Mouse (Mus musculus): ENCODE results near the gene Mamstr. TPM values are rescaled to one million over a fixed set of nuclear protein-coding genes. Genes with fewer than 3 reads are reported as not detected.

Mamstr gene
- polyA plus RNA-seq, 1 experiment from 2014 or later: 2.8 TPM

Other genes starting within 250 kb of the Mamstr start
- gene Snrnp70, start 244.2 kb upstream of the Mamstr start, polyA plus RNA-seq (2015; fragmentation: Nextera tagmentation; extraction: Ambion mirVana): 206 and 215 TPM in 2 replicates
- gene Kcna7, start 234.3 kb upstream of the Mamstr start, polyA plus RNA-seq (2015; fragmentation: Nextera tagmentation; extraction: Ambion mirVana): not detected in 2 replicates
- gene Ntf5, start 226.3 kb upstream of the Mamstr start, polyA plus RNA-seq (2015; fragmentation: Nextera tagmentation; extraction: Ambion mirVana): 0.10 TPM in 1 of 2 replicates, not detected in the other
- 0.44 and 0.65 TPM in 2 replicates for gene Lhb, start 219.2 kb upstream of the Mamstr start, polyA plus RNA-seq (2015; fragmentation: Nextera tagmentation; extraction: Ambion mirVana)
- 19.9 and 21.6 TPM in 2 replicates for gene Gys1, start 205.1 kb upstream of the Mamstr start, polyA plus RNA-seq (2015; fragmentation: Nextera tagmentation; extraction: Ambion mirVana)
- gene Ruvbl2, start 201.9 kb upstream of the Mamstr start, polyA plus RNA-seq (2015; fragmentation: Nextera tagmentation; extraction: Ambion mirVana): 137 and 147 TPM in 2 replicates
- gene Ftl1, start 180.1 kb upstream of the Mamstr start, polyA plus RNA-seq (2015; fragmentation: Nextera tagmentation; extraction: Ambion mirVana): 5,701 and 5,899 TPM in 2 replicates
- gene Bax, start 173.1 kb upstream of the Mamstr start, polyA plus RNA-seq (2015; fragmentation: Nextera tagmentation; extraction: Ambion mirVana): 225 and 257 TPM in 2 replicates
- 0.12 TPM in 1 of 2 replicates, not detected in the other for gene Tulp2, start 158.1 kb upstream of the Mamstr start, polyA plus RNA-seq (2015; fragmentation: Nextera tagmentation; extraction: Ambion mirVana)
- not detected in 2 replicates for gene Gm45808, start 153.2 kb upstream of the Mamstr start, polyA plus RNA-seq (2015; fragmentation: Nextera tagmentation; extraction: Ambion mirVana)
- gene Dhdh, start 151.2 kb upstream of the Mamstr start, polyA plus RNA-seq (2015; fragmentation: Nextera tagmentation; extraction: Ambion mirVana): 2.2 and 3.0 TPM in 2 replicates
- gene Nucb1, start 129.6 kb upstream of the Mamstr start, polyA plus RNA-seq (2015; fragmentation: Nextera tagmentation; extraction: Ambion mirVana): 106 and 107 TPM in 2 replicates
- 14.4 and 16.4 TPM in 2 replicates for gene Ppp1r15a, start 113.7 kb upstream of the Mamstr start, polyA plus RNA-seq (2015; fragmentation: Nextera tagmentation; extraction: Ambion mirVana)
- 0.57 and 0.81 TPM in 2 replicates for gene Plekha4, start 113.6 kb upstream of the Mamstr start, polyA plus RNA-seq (2015; fragmentation: Nextera tagmentation; extraction: Ambion mirVana)
- not detected in 2 replicates for gene Hsd17b14, start 85.1 kb upstream of the Mamstr start, polyA plus RNA-seq (2015; fragmentation: Nextera tagmentation; extraction: Ambion mirVana)
- 24.2 and 24.5 TPM in 2 replicates for gene Bcat2, start 69.8 kb upstream of the Mamstr start, polyA plus RNA-seq (2015; fragmentation: Nextera tagmentation; extraction: Ambion mirVana)
- not detected in 2 replicates for gene Fgf21, start 24.5 kb upstream of the Mamstr start, polyA plus RNA-seq (2015; fragmentation: Nextera tagmentation; extraction: Ambion mirVana)
- gene Fut1, start 22.7 kb upstream of the Mamstr start, polyA plus RNA-seq (2015; fragmentation: Nextera tagmentation; extraction: Ambion mirVana): not detected in 2 replicates
- not detected in 2 replicates for gene Izumo1, start 18.2 kb upstream of the Mamstr start, polyA plus RNA-seq (2015; fragmentation: Nextera tagmentation; extraction: Ambion mirVana)
- 13.5 and 15.1 TPM in 2 replicates for gene Rasip1, start 12.5 kb upstream of the Mamstr start, polyA plus RNA-seq (2015; fragmentation: Nextera tagmentation; extraction: Ambion mirVana)
- gene Fut2, start 26.4 kb downstream of the Mamstr start, polyA plus RNA-seq (2015; fragmentation: Nextera tagmentation; extraction: Ambion mirVana): 0.10 and 0.21 TPM in 2 replicates
- 0.80 and 0.84 TPM in 2 replicates for gene Ntn5, start 44.0 kb downstream of the Mamstr start, polyA plus RNA-seq (2015; fragmentation: Nextera tagmentation; extraction: Ambion mirVana)
- 0.10 and 0.25 TPM in 2 replicates for gene Sec1, start 54.4 kb downstream of the Mamstr start, polyA plus RNA-seq (2015; fragmentation: Nextera tagmentation; extraction: Ambion mirVana)
- gene Car11, start 59.9 kb downstream of the Mamstr start, polyA plus RNA-seq (2015; fragmentation: Nextera tagmentation; extraction: Ambion mirVana): 40.1 and 64.4 TPM in 2 replicates
- 4.1 and 4.3 TPM in 2 replicates for gene Dbp, start 65.1 kb downstream of the Mamstr start, polyA plus RNA-seq (2015; fragmentation: Nextera tagmentation; extraction: Ambion mirVana)
- gene Rpl18, start 75.5 kb downstream of the Mamstr start, polyA plus RNA-seq (2015; fragmentation: Nextera tagmentation; extraction: Ambion mirVana): 567 and 579 TPM in 2 replicates
- gene Sphk2, start 78.0 kb downstream of the Mamstr start, polyA plus RNA-seq (2015; fragmentation: Nextera tagmentation; extraction: Ambion mirVana): 29.9 and 31.1 TPM in 2 replicates
- 0.60 and 1.1 TPM in 2 replicates for gene Fam83e, start 81.2 kb downstream of the Mamstr start, polyA plus RNA-seq (2015; fragmentation: Nextera tagmentation; extraction: Ambion mirVana)
- gene Spaca4, start 85.8 kb downstream of the Mamstr start, polyA plus RNA-seq (2015; fragmentation: Nextera tagmentation; extraction: Ambion mirVana): not detected in 2 replicates
- gene Lmtk3, start 143.8 kb downstream of the Mamstr start, polyA plus RNA-seq (2015; fragmentation: Nextera tagmentation; extraction: Ambion mirVana): 18.9 and 26.4 TPM in 2 replicates
- gene Sult2b1, start 144.7 kb downstream of the Mamstr start, polyA plus RNA-seq (2015; fragmentation: Nextera tagmentation; extraction: Ambion mirVana): 5.5 and 7.1 TPM in 2 replicates
- 327 and 379 TPM in 2 replicates for gene Cyth2, start 174.6 kb downstream of the Mamstr start, polyA plus RNA-seq (2015; fragmentation: Nextera tagmentation; extraction: Ambion mirVana)
- 0.85 and 1.1 TPM in 2 replicates for gene Kcnj14, start 184.8 kb downstream of the Mamstr start, polyA plus RNA-seq (2015; fragmentation: Nextera tagmentation; extraction: Ambion mirVana)
- gene Grwd1, start 191.0 kb downstream of the Mamstr start, polyA plus RNA-seq (2015; fragmentation: Nextera tagmentation; extraction: Ambion mirVana): 45.3 and 46.1 TPM in 2 replicates
- gene Kdelr1, start 232.8 kb downstream of the Mamstr start, polyA plus RNA-seq (2015; fragmentation: Nextera tagmentation; extraction: Ambion mirVana): 41.8 TPM in 2 replicates
- gene Grin2d, start 238.4 kb downstream of the Mamstr start, polyA plus RNA-seq (2015; fragmentation: Nextera tagmentation; extraction: Ambion mirVana): 0.56 and 1.5 TPM in 2 replicates

All from forebrain, embryonic 16.5 days (tissue).